Mouse (Mus musculus) spleen, adult 18-20 months (tissue): Measurements from ENCODE around the gene Smco1.

Experiments
- DNase-seq, 2 experiments: peaks; one replicate each; pipeline ENCODE4 v3.0.0; 2022; ENCODE audit warnings: mixed read lengths in 2 of 2

The Smco1 gene

GRCm38 (mm10) chr16:32312386-32312785 lies 41.1 kb downstream of the Smco1 start:
- DNase-seq, result no peak

GRCm38 (mm10) chr16:32312859-32313258 lies 41.6 kb downstream of the Smco1 start:
- DNase-seq, result no peak

- DNase-seq, result no peak
Measured at GRCm38 (mm10) chr16:32316601-32317000, 45.3 kb downstream of the Smco1 start.

DNA sequence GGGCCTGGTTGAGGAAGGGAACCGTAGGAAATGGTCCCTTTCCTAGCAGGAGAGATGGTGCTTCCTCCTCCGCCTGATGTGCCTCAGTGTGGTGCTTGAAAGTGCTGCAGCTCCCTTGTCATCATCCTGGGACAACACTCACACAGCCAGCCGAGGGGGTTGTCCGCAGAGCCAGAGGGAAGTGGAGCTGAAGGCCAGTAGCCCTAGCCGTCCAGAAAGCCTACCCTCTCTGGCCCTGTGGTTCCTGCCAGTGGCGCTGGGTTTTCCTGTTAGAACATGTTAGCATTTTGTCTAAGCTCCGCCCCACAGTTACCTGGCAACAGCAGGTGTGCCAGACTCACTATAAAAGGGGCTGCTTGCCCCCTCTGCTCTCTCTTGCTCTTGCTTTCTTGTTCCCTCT lies 52.7 kb downstream of the Smco1 start:
- no peak for DNase-seq
